Mouse (Mus musculus) megakaryocyte progenitor cell, adult 5-6 weeks (primary cell): ENCODE measurements at regions not wholly inside any gene's neighbourhood (a gene's known extent, or its start where the extent isn't known, plus 50 kb on each side); places are given as distances from the start of the nearest gene placed in this dataset.
A peak's percentile ranks its signal among the peaks of the same experiment; 100 is the strongest.
"Not testable (repeated sequence)": the region's sequence is repeated elsewhere in the genome, so short reads cannot be mapped to it uniquely, and the experiment has no call there.

Experiments used
- ATAC-seq: replicated peaks from 2 replicates; pipeline ENCODE4 v1.8.0; 2016; ENCODE audit warnings: mild to moderate bottlenecking, moderate TSS enrichment, inconsistent platforms; ENCODE audit not compliant: poor library complexity

DNA sequence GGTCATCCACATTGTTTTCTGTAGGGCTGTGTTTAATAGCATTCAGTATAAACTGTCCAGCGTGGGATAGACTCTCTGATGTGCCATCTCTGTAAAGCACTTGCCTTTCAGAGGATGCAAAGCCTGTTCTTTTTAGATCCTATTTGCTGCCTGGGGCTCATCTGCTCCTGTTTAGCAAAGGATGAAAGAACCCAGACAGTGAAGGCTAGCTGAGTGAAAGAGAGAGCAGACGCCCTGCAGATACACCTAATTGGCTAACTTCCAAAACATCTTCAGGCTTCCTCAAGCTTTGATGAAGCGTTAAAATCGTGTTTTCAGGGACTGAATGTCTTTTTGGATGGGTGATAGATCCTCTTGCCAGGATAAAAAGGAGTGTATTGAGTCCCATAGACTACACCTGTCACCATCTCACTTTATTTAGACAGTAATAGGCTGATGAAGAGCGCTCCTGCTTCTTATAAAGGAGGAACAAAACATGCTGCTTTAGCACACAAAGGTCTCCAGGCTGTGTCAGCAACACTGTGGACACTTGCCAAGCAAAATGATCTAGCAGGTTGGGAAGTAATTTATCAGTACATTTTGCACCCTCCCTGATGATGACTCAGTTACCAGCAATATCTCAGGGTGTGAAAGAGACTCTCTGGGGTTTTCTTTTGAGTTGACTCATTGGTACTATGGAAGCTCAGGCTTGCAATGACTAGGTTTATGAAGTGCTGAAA lies 4717.3 kb downstream of the 9330182O14Rik start:
- ATAC-seq = no peak

DNA sequence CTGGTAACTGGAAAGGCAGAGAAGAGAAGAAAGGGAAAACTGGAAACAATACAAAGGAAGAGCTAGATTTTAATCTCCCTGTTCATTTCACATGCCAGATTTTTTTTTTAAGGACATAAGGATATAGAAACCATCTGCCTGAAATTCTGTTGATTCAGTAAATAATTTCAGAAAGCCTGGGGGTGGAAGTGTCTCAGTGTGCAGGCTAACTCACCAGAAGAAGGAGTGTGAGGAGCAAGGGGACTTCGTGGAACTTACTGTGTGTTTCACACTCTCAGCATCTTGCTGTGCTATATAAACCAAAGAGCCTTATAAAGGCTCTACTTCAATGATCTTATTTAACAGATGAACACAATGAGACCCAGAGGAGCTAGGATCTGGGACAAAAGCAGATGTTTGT lies 4722.9 kb downstream of the 9330182O14Rik start:
- ATAC-seq = no peak

GRCm38 (mm10) chr15:44859369-44859768 lies 4725.2 kb downstream of the 9330182O14Rik start:
- ATAC-seq = no peak

DNA sequence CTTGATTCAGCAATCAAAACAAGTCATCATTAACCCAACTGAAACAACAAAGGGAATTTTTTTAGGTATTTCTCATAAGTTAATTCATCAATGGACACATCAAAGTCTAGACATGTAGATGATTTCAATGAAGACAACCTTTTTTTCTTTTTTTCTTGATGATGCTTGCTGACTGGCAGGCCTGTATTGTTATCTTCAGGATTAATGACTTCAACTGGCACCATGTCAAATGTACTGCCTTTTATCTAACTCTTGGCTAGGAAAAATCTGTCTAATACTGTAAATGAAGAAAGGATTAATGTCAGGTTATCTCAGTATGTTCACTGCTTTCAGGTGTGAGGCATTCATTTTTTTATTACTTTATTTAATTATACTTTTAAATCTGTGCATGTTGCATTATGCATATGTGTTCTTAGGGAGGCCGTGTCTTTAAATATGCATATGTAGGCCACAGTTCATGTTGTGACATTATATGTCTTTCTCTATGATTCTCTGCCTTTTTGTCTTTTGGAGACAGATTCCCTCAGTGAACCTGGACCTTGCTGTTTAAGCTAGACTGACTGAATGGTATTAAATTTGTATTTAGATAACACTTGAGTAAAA lies 4726.1 kb downstream of the 9330182O14Rik start:
- no peak for ATAC-seq

GRCm38 (mm10) chr15:44868537-44868936 lies 4734.4 kb downstream of the 9330182O14Rik start:
- no peak for ATAC-seq

DNA sequence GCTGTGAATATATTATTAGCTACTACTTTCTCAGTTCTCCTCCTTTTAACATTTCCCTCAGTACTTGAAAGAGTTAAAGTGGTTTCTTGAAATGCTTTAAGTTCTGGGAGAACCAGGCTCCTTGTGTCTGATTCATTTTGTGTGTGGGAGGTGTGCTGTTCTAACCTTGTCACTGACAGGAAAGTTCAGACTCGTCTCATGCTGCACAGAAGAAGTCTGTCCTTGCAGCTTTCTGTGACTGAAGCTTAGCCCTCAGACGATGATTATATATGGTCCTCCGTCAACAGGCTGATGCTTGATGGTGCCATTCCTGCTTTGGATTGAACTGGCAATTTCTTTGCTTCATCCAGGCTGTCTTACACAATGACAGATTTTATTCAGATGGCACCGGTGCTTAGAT lies 4734.9 kb downstream of the 9330182O14Rik start:
- no peak for ATAC-seq

DNA sequence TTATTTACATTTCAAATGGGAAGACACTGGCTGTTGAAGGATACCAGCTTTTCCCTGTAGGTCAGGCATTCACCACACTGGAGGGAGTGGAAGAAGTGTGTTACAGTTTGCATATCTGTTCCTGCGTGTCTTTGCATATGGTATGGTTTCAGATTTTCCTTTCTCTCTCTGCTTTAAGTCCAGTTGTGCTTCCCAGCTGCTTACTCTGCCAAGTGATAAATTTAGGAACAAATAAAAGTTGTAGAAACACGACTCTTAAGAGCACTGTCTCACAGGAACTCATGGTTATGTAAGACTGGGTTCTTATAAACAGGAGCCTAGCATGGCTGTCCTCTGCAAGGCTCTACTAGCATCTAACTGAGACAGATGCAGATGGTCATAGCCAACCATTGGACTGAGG lies 4735.5 kb downstream of the 9330182O14Rik start:
- no peak for ATAC-seq

GRCm38 (mm10) chr15:44870934-44871333 lies 4736.8 kb downstream of the 9330182O14Rik start:
- ATAC-seq = not testable (repeated sequence)

GRCm38 (mm10) chr15:44882219-44882618 lies 4748.1 kb downstream of the 9330182O14Rik start:
- peak; percentile 23 for ATAC-seq

DNA sequence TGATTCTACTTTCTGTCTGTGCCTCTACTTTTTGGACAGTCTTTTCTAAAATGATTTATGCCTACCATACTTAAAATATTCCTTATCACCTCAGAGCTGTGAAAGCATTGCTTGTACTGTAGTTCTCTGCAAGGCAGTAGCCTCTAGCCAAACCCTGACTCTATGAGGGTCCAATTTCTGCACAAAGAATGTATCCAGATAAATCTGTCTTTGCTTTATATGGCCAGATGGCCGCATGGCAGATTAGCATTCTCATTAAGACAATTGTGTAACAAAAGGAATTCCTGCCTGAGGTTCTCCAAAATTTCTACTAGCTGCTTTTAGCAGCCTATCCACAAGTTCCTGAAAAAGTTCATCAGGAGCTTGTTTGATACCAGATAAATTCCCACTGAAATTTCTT lies 4757.4 kb downstream of the 9330182O14Rik start:
- ATAC-seq = no peak

DNA sequence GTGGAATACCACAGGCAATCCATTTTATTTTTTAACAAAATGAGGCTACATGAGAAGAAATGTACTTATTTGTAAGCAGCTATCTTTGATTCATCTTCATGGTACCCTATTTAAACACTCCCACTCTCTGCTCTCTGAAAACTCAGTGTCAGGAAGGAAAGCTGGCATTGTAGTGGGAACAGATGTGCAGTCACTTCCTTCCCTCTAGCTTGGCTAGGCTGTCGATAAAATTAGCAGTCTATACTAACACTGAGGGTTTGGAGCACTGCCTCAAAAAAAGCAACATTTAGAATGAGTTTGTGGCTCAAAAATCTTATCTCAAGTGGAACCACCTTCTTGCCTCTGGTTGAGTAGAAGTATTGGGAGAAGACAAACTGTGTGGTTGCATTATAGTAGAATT lies 4762.1 kb downstream of the 9330182O14Rik start:
- ATAC-seq = no peak

- no peak for ATAC-seq
Observed at GRCm38 (mm10) chr15:44897572-44897971, 4763.4 kb downstream of the 9330182O14Rik start.

GRCm38 (mm10) chr15:44907133-44907532 lies 4773.0 kb downstream of the 9330182O14Rik start:
- no peak for ATAC-seq

- no peak for ATAC-seq
Observed at GRCm38 (mm10) chr15:44913434-44913833, 4779.3 kb downstream of the 9330182O14Rik start.

GRCm38 (mm10) chr15:44915005-44915404 lies 4780.8 kb downstream of the 9330182O14Rik start:
- ATAC-seq = no peak

GRCm38 (mm10) chr15:44916479-44916878 lies 4782.3 kb downstream of the 9330182O14Rik start:
- ATAC-seq = no peak

DNA sequence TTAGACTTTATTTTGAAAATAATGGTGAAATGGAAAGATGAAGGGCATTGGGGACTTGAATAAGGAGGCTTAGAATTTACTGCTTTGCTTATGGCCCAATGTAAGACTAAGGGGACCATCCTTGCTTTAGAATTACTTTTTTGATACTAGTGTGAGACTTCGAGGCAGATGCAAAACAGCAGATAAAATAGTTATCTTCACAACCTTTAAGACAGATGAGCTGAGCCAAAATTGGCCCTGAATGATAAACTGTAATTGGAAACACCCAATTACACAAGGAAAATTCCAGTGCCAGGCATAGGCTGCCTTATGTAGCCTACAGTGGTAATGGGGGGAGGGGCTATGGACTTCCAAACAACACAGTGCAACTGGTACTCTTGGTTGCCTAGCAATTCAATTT lies 4790.5 kb downstream of the 9330182O14Rik start:
- ATAC-seq = no peak

GRCm38 (mm10) chr15:44927058-44927457 lies 4792.9 kb downstream of the 9330182O14Rik start:
- ATAC-seq = no peak

- no peak for ATAC-seq
Observed at GRCm38 (mm10) chr15:44948626-44949025, 4814.5 kb downstream of the 9330182O14Rik start.

- ATAC-seq = no peak
Observed at GRCm38 (mm10) chr15:44950952-44951642, 4816.9 kb downstream of the 9330182O14Rik start.
